Mouse (Mus musculus) olfactory bulb, adult 2 months (tissue): ENCODE results near the gene C1ra.

Source experiments
- CTCF ChIP-seq: fragments of 200-500 bp; IDR thresholded peaks from 2 replicates; pipeline ENCODE4 v1.5.1; 2012; ENCODE audit warnings: low read depth, mild to moderate bottlenecking, low read length, moderate library complexity; ENCODE audit not compliant: insufficient read depth
- POLR2A ChIP-seq: fragments of 200-500 bp; IDR thresholded peaks from 2 replicates; pipeline ENCODE4 v1.6.1; 2012; ENCODE audit warnings: mild to moderate bottlenecking, low read depth, low read length, moderate library complexity; ENCODE audit not compliant: insufficient read depth

DNA sequence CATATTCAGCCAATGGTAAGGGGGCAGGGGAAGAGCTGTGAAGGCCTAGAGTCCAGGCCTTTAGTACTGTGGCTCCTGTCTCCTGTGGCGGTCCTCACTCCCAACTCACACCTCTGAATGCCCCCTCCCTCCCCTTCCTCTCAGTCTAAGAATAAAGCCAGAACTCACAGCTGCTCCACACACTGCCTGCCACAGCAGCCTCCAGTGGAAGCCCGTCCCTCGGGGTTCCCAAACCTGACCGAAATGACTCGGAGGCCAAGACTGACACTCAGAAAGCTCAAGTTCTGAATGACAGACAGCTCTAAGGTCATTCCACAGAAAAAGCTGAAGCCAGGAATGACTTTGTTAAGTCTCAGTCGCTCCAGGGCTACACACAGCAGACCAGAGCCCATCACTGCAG, 46.5 kb upstream of the C1ra start:
- TF ChIP-seq CTCF (no peak), POLR2A (no peak)
